Mouse (Mus musculus): ENCODE measurements around the gene Tiam2. TPM values are rescaled to one million over a fixed set of nuclear protein-coding genes. Genes with fewer than 3 reads are reported as not detected.

The Tiam2 gene
- polyA plus RNA-seq, 1 experiment from 2014 or later = 1.2 TPM

- DNase-seq (ENCODE audit: low spot score) (no peak), ATAC-seq (ENCODE audit: low FRiP score, low TSS enrichment) (no peak)
- WGBS = 78% methylated on average over 7 of the region's 7 CpGs
- H3K27me3 ChIP-seq (ENCODE audit: control insufficient read depth, insufficient read depth, low read length) = no peaks in the 10 kb centered on the region
- H3K36me3 ChIP-seq (ENCODE audit: control insufficient read depth, insufficient read depth, low read length) = no peaks in the 10 kb centered on the region
- H3K9me3 ChIP-seq (ENCODE audit: control insufficient read depth, low read length) = no peaks in the 10 kb centered on the region
- H3K9ac ChIP-seq (ENCODE audit: low read length) = no peak overlapping the region
- H3K27ac ChIP-seq (replicated peaks) = no peak overlapping the region
- H3K4me2 ChIP-seq (replicated peaks; ENCODE audit: low read depth) = no peak overlapping the region
- TF ChIP-seq CTCF (IDR thresholded peaks at IDR 0.05; ENCODE audit: low read depth) (no peak), EP300 (optimal IDR thresholded peaks at IDR 0.05) (no peak)
- no peak overlapping the region for H3K4me3 ChIP-seq (ENCODE audit: low read depth, low read length)
- H3K4me1 ChIP-seq (replicated peaks; ENCODE audit: control insufficient read depth, insufficient read depth) = no peaks in the 10 kb centered on the region
Measured at GRCm38 (mm10) chr17:3485851-3486250, 159.5 kb downstream of the Tiam2 start.

- Histone ChIP-seq H3K4me1 (replicated peaks; ENCODE audit: control insufficient read depth, insufficient read depth) (no peaks in the 10 kb centered on the region), H3K9me3 (ENCODE audit: control insufficient read depth, low read length) (no peaks in the 10 kb centered on the region), H3K27ac (replicated peaks) (no peak overlapping the region), H3K4me2 (replicated peaks; ENCODE audit: low read depth) (no peak overlapping the region), H3K4me3 (ENCODE audit: low read depth, low read length) (no peak overlapping the region), H3K9ac (ENCODE audit: low read length) (no peak overlapping the region), H3K27me3 (ENCODE audit: control insufficient read depth, insufficient read depth, low read length) (no peaks in the 10 kb centered on the region), H3K36me3 (ENCODE audit: control insufficient read depth, insufficient read depth, low read length) (no peaks in the 10 kb centered on the region)
- DNase-seq (ENCODE audit: low spot score) (no peak), ATAC-seq (ENCODE audit: low FRiP score, low TSS enrichment) (no peak)
- WGBS = 82% methylated on average over 4 of the region's 4 CpGs
- TF ChIP-seq EP300 (optimal IDR thresholded peaks at IDR 0.05) = no peak
- no peak for TF ChIP-seq CTCF (IDR thresholded peaks at IDR 0.05; ENCODE audit: low read depth)
Measured at GRCm38 (mm10) chr17:3487211-3487610, 160.8 kb downstream of the Tiam2 start.

- no peaks in the 10 kb centered on the region for H3K4me1 ChIP-seq (replicated peaks; ENCODE audit: control insufficient read depth, insufficient read depth)
- ATAC-seq (ENCODE audit: low FRiP score, low TSS enrichment) = no peak
Measured at GRCm38 (mm10) chr17:3487721-3488601, 161.6 kb downstream of the Tiam2 start.

GRCm38 (mm10) chr17:3490216-3490895, 164.0 kb downstream of the Tiam2 start:
- DNase-seq (ENCODE audit: low spot score) = no peak

More at GRCm38 (mm10) chr17:3487721-3488601, 161.6 kb downstream of the Tiam2 start:
- Histone ChIP-seq H3K27ac (replicated peaks) (no peak overlapping the region), H3K4me3 (ENCODE audit: low read depth, low read length) (no peak overlapping the region), H3K9ac (ENCODE audit: low read length) (no peak overlapping the region), H3K9me3 (ENCODE audit: control insufficient read depth, low read length) (no peaks in the 10 kb centered on the region), H3K4me2 (replicated peaks; ENCODE audit: low read depth) (no peak overlapping the region), H3K27me3 (ENCODE audit: control insufficient read depth, insufficient read depth, low read length) (no peaks in the 10 kb centered on the region), H3K36me3 (ENCODE audit: control insufficient read depth, insufficient read depth, low read length) (no peaks in the 10 kb centered on the region)
- WGBS = 70% methylated on average over 12 of the region's 12 CpGs
- TF ChIP-seq CTCF (IDR thresholded peaks at IDR 0.05; ENCODE audit: low read depth) = no peak
- no peak for TF ChIP-seq EP300 (optimal IDR thresholded peaks at IDR 0.05)
- no peak for DNase-seq (ENCODE audit: low spot score)

GRCm38 (mm10) chr17:3491065-3491464, 164.7 kb downstream of the Tiam2 start:
- H3K4me3 ChIP-seq (ENCODE audit: low read depth, low read length) = no peak overlapping the region
- H3K27me3 ChIP-seq (ENCODE audit: control insufficient read depth, insufficient read depth, low read length) = no peaks in the 10 kb centered on the region
- ATAC-seq (ENCODE audit: low FRiP score, low TSS enrichment) = no peak
- H3K36me3 ChIP-seq (ENCODE audit: control insufficient read depth, insufficient read depth, low read length) = no peaks in the 10 kb centered on the region
- H3K9me3 ChIP-seq (ENCODE audit: control insufficient read depth, low read length) = no peaks in the 10 kb centered on the region
- no peak overlapping the region for H3K9ac ChIP-seq (ENCODE audit: low read length)
- TF ChIP-seq EP300 (optimal IDR thresholded peaks at IDR 0.05) (no peak), CTCF (IDR thresholded peaks at IDR 0.05; ENCODE audit: low read depth) (no peak)
- no peaks in the 10 kb centered on the region for H3K4me1 ChIP-seq (replicated peaks; ENCODE audit: control insufficient read depth, insufficient read depth)
- no peak overlapping the region for H3K4me2 ChIP-seq (replicated peaks; ENCODE audit: low read depth)
- no peak overlapping the region for H3K27ac ChIP-seq (replicated peaks)
- WGBS = 58% methylated on average over 5 of the region's 5 CpGs
- no peak for DNase-seq (ENCODE audit: low spot score)

More at GRCm38 (mm10) chr17:3490216-3490895, 164.0 kb downstream of the Tiam2 start:
- Histone ChIP-seq H3K36me3 (ENCODE audit: control insufficient read depth, insufficient read depth, low read length) (no peaks in the 10 kb centered on the region), H3K27me3 (ENCODE audit: control insufficient read depth, insufficient read depth, low read length) (no peaks in the 10 kb centered on the region), H3K4me3 (ENCODE audit: low read depth, low read length) (no peak overlapping the region), H3K27ac (replicated peaks) (no peak overlapping the region), H3K9ac (ENCODE audit: low read length) (no peak overlapping the region), H3K4me2 (replicated peaks; ENCODE audit: low read depth) (no peak overlapping the region), H3K4me1 (replicated peaks; ENCODE audit: control insufficient read depth, insufficient read depth) (no peaks in the 10 kb centered on the region), H3K9me3 (ENCODE audit: control insufficient read depth, low read length) (no peaks in the 10 kb centered on the region)
- no peak for TF ChIP-seq EP300 (optimal IDR thresholded peaks at IDR 0.05)
- TF ChIP-seq CTCF (IDR thresholded peaks at IDR 0.05; ENCODE audit: low read depth) = no peak
- no peak for ATAC-seq (ENCODE audit: low FRiP score, low TSS enrichment)
- 82% methylated on average over 11 of the region's 11 CpGs for WGBS

GRCm38 (mm10) chr17:3491667-3492066, 165.3 kb downstream of the Tiam2 start:
- Histone ChIP-seq H3K4me2 (replicated peaks; ENCODE audit: low read depth) (no peak overlapping the region), H3K4me1 (replicated peaks; ENCODE audit: control insufficient read depth, insufficient read depth) (no peaks in the 10 kb centered on the region), H3K27me3 (ENCODE audit: control insufficient read depth, insufficient read depth, low read length) (no peaks in the 10 kb centered on the region), H3K27ac (replicated peaks) (no peak overlapping the region), H3K9ac (ENCODE audit: low read length) (no peak overlapping the region), H3K9me3 (ENCODE audit: control insufficient read depth, low read length) (no peaks in the 10 kb centered on the region), H3K36me3 (ENCODE audit: control insufficient read depth, insufficient read depth, low read length) (no peaks in the 10 kb centered on the region), H3K4me3 (ENCODE audit: low read depth, low read length) (no peak overlapping the region)
- 71% methylated on average over 6 of the region's 6 CpGs for WGBS
- DNase-seq (ENCODE audit: low spot score) = no peak
- no peak for ATAC-seq (ENCODE audit: low FRiP score, low TSS enrichment)
- TF ChIP-seq EP300 (optimal IDR thresholded peaks at IDR 0.05) (no peak), CTCF (IDR thresholded peaks at IDR 0.05; ENCODE audit: low read depth) (no peak)

Measured in stomach, postnatal 0 days (tissue).